ENCODE assay signal across 8 mouse cellular contexts in genomic region chr11:75966401-75967372, GRCm38 (mm10). TPM values are rescaled to one million over a fixed set of nuclear protein-coding genes. Genes with fewer than 3 reads are reported as not detected.
A peak's percentile ranks its signal among the peaks of the same experiment; 100 is the strongest.
DNase-seq lines count a peak whose midpoint lies in the region.

No protein-coding gene starts in this region.

- H3K36me3 ChIP-seq in hindbrain, embryonic 10.5 days: no peaks in the 10 kb centered on the region

- under 1% methylated on average over 90 of the region's 90 CpGs for WGBS in hindbrain, embryonic 10.5 days

- H3K27ac ChIP-seq in hindbrain, embryonic 10.5 days: peak overlapping the region; percentile 87

- DNase-seq in Muller cell, postnatal 12 days (ENCODE audit: inconsistent ontology term): peak; percentile 83
- DNase-seq in cerebellum, adult 9-11 months: peak; percentile 83
- peak; percentile 24 to 61 for DNase-seq in frontal cortex, postnatal 10 days (ENCODE audit: low spot score in 2 of 2)
- peak; percentile 66 for DNase-seq in hindbrain, embryonic 10.5 days (ENCODE audit: low spot score)
- peak; percentile 63 to 64 for DNase-seq in layer of hippocampus, postnatal 25 days (ENCODE audit: extremely low spot score in 1 of 2, low spot score in 1 of 2)
- DNase-seq in lung, postnatal 36 days: peak; percentile 90
- DNase-seq in retina, embryonic 14.5 days (ENCODE audit: low spot score): peak; percentile 79
- peak; percentile 94 for DNase-seq in thymus, postnatal 4 days

- peaks cover 68% of the 10 kb centered on the region for H3K4me1 ChIP-seq in hindbrain, embryonic 10.5 days (replicated peaks)

- H3K4me3 ChIP-seq in hindbrain, embryonic 10.5 days: peak overlapping the region; percentile 72

- H3K9me3 ChIP-seq in hindbrain, embryonic 10.5 days: no peaks in the 10 kb centered on the region

- peaks cover 64% of the 10 kb centered on the region for H3K27me3 ChIP-seq in hindbrain, embryonic 10.5 days (ENCODE audit: insufficient read depth, poor library complexity, severe bottlenecking)

RNA-seq across cellular contexts. Expression of gene Rph3al, which starts 28.5 kb away (rescaled TPM):
- 2.1 and 2.4 TPM in 2 replicates for polyA plus RNA-seq in hindbrain, embryonic 10.5 days (2016; fragmentation: Nextera tagmentation; extraction: Ambion mirVana)
- total RNA-seq in layer of hippocampus, postnatal 25 days (2021): 1 to 10 TPM; 5.9 to 8.7 TPM

RNA-seq across cellular contexts. Expression of gene 1700016K19Rik, which starts 33.0 kb away (rescaled TPM):
- polyA plus RNA-seq in hindbrain, embryonic 10.5 days (2016; fragmentation: Nextera tagmentation; extraction: Ambion mirVana): 1.4 and 3.8 TPM in 2 replicates
- 1 to 10 TPM; 2.4 to 3.0 TPM for total RNA-seq in layer of hippocampus, postnatal 25 days (2021)

Comparison
In these comparisons a context has a peak if more than half of its experiments do, and no peak if none do; other contexts are left out.
1. Peak in every context shown above with its lines: DNase-seq, H3K4me3 ChIP-seq and H3K27ac ChIP-seq.
2. DNase-seq: peak in every context shown above with its lines; median percentile 94 in thymus, postnatal 4 days; 90 in lung, postnatal 36 days; 83 in Muller cell, postnatal 12 days; 83 in cerebellum, adult 9-11 months; 79 in retina, embryonic 14.5 days; 66 in hindbrain, embryonic 10.5 days; 64 in layer of hippocampus, postnatal 25 days; 42 in frontal cortex, postnatal 10 days.